Mouse (Mus musculus): ENCODE measurements around the gene Scn3b. TPM values are rescaled to one million over a fixed set of nuclear protein-coding genes. Genes with fewer than 3 reads are reported as not detected.

Gene Scn3b
- polyA plus RNA-seq, 1 experiment: 7.2 TPM

GRCm38 (mm10) chr9:40272822-40273221 lies 3.8 kb downstream of the Scn3b start:
- no peak overlapping the region for H3K4me3 ChIP-seq (ENCODE audit: low read depth, low read length)
- TF ChIP-seq EP300 (IDR thresholded peaks at IDR 0.05; ENCODE audit: insufficient read depth, low read depth, low read length) (no peak), POLR2A (IDR thresholded peaks at IDR 0.05; ENCODE audit: insufficient read depth, low read length) (no peak), CTCF (IDR thresholded peaks at IDR 0.05; ENCODE audit: low read depth, low read length) (no peak)
- no peaks in the 10 kb centered on the region for H3K9me3 ChIP-seq (replicated peaks; ENCODE audit: control insufficient read depth, insufficient read depth, low read length, poor library complexity, severe bottlenecking)
- no peaks in the 10 kb centered on the region for H3K4me1 ChIP-seq (ENCODE audit: control insufficient read depth, insufficient read depth, low read length)
- no peak overlapping the region for H3K27ac ChIP-seq (ENCODE audit: insufficient read depth, low read length)
- no peak overlapping the region for H3K9ac ChIP-seq (ENCODE audit: low read depth, poor library complexity, severe bottlenecking)
- no peaks in the 10 kb centered on the region for H3K36me3 ChIP-seq (ENCODE audit: control insufficient read depth, insufficient read depth, low read length, poor library complexity, severe bottlenecking)
- H3K27me3 ChIP-seq (ENCODE audit: control insufficient read depth, insufficient read depth, low read length, poor library complexity, severe bottlenecking): no peaks in the 10 kb centered on the region

GRCm38 (mm10) chr9:40275904-40276303 lies 6.9 kb downstream of the Scn3b start:
- Histone ChIP-seq H3K9ac (ENCODE audit: low read depth, poor library complexity, severe bottlenecking) (no peak overlapping the region), H3K27me3 (ENCODE audit: control insufficient read depth, insufficient read depth, low read length, poor library complexity, severe bottlenecking) (no peaks in the 10 kb centered on the region), H3K27ac (ENCODE audit: insufficient read depth, low read length) (no peak overlapping the region), H3K36me3 (ENCODE audit: control insufficient read depth, insufficient read depth, low read length, poor library complexity, severe bottlenecking) (no peaks in the 10 kb centered on the region), H3K9me3 (replicated peaks; ENCODE audit: control insufficient read depth, insufficient read depth, low read length, poor library complexity, severe bottlenecking) (no peaks in the 10 kb centered on the region), H3K4me1 (ENCODE audit: control insufficient read depth, insufficient read depth, low read length) (no peaks in the 10 kb centered on the region), H3K4me3 (ENCODE audit: low read depth, low read length) (no peak overlapping the region)
- TF ChIP-seq CTCF (IDR thresholded peaks at IDR 0.05; ENCODE audit: low read depth, low read length): no peak
- no peak for TF ChIP-seq EP300 (IDR thresholded peaks at IDR 0.05; ENCODE audit: insufficient read depth, low read depth, low read length)
- no peak for TF ChIP-seq POLR2A (IDR thresholded peaks at IDR 0.05; ENCODE audit: insufficient read depth, low read length)

- TF ChIP-seq CTCF (IDR thresholded peaks at IDR 0.05; ENCODE audit: low read depth, low read length) (no peak), POLR2A (IDR thresholded peaks at IDR 0.05; ENCODE audit: insufficient read depth, low read length) (no peak), EP300 (IDR thresholded peaks at IDR 0.05; ENCODE audit: insufficient read depth, low read depth, low read length) (no peak)
- no peak overlapping the region for H3K9ac ChIP-seq (ENCODE audit: low read depth, poor library complexity, severe bottlenecking)
- H3K27ac ChIP-seq (ENCODE audit: insufficient read depth, low read length): no peak overlapping the region
- H3K4me1 ChIP-seq (ENCODE audit: control insufficient read depth, insufficient read depth, low read length): no peaks in the 10 kb centered on the region
- H3K9me3 ChIP-seq (replicated peaks; ENCODE audit: control insufficient read depth, insufficient read depth, low read length, poor library complexity, severe bottlenecking): no peaks in the 10 kb centered on the region
- no peaks in the 10 kb centered on the region for H3K36me3 ChIP-seq (ENCODE audit: control insufficient read depth, insufficient read depth, low read length, poor library complexity, severe bottlenecking)
- no peak overlapping the region for H3K4me3 ChIP-seq (ENCODE audit: low read depth, low read length)
- H3K27me3 ChIP-seq (ENCODE audit: control insufficient read depth, insufficient read depth, low read length, poor library complexity, severe bottlenecking): no peaks in the 10 kb centered on the region
Measured at GRCm38 (mm10) chr9:40277671-40278070, 8.7 kb downstream of the Scn3b start.

- no peaks in the 10 kb centered on the region; the same call in 1 of the 2 replicates for H3K36me3 ChIP-seq (ENCODE audit: control insufficient read depth, insufficient read depth, low read length, poor library complexity, severe bottlenecking)
- H3K9me3 ChIP-seq (replicated peaks; ENCODE audit: control insufficient read depth, insufficient read depth, low read length, poor library complexity, severe bottlenecking): no peaks in the 10 kb centered on the region
- no peak for TF ChIP-seq POLR2A (IDR thresholded peaks at IDR 0.05; ENCODE audit: insufficient read depth, low read length)
- no peak for TF ChIP-seq EP300 (IDR thresholded peaks at IDR 0.05; ENCODE audit: insufficient read depth, low read depth, low read length)
- no peak for TF ChIP-seq CTCF (IDR thresholded peaks at IDR 0.05; ENCODE audit: low read depth, low read length)
- no peak overlapping the region for H3K9ac ChIP-seq (ENCODE audit: low read depth, poor library complexity, severe bottlenecking)
- no peak overlapping the region for H3K27ac ChIP-seq (ENCODE audit: insufficient read depth, low read length)
- H3K4me1 ChIP-seq (ENCODE audit: control insufficient read depth, insufficient read depth, low read length): no peaks in the 10 kb centered on the region
- H3K27me3 ChIP-seq (ENCODE audit: control insufficient read depth, insufficient read depth, low read length, poor library complexity, severe bottlenecking): no peaks in the 10 kb centered on the region
- H3K4me3 ChIP-seq (ENCODE audit: low read depth, low read length): no peak overlapping the region
Measured at GRCm38 (mm10) chr9:40279438-40279837, 10.4 kb downstream of the Scn3b start.

GRCm38 (mm10) chr9:40282968-40283367 lies 14.0 kb downstream of the Scn3b start:
- Histone ChIP-seq H3K36me3 (ENCODE audit: control insufficient read depth, insufficient read depth, low read length, poor library complexity, severe bottlenecking) (no peaks in the 10 kb centered on the region; the same call in 1 of the 2 replicates), H3K4me1 (ENCODE audit: control insufficient read depth, insufficient read depth, low read length) (no peaks in the 10 kb centered on the region), H3K9ac (ENCODE audit: low read depth, poor library complexity, severe bottlenecking) (no peak overlapping the region), H3K27ac (ENCODE audit: insufficient read depth, low read length) (no peak overlapping the region), H3K27me3 (ENCODE audit: control insufficient read depth, insufficient read depth, low read length, poor library complexity, severe bottlenecking) (no peaks in the 10 kb centered on the region), H3K9me3 (replicated peaks; ENCODE audit: control insufficient read depth, insufficient read depth, low read length, poor library complexity, severe bottlenecking) (no peaks in the 10 kb centered on the region), H3K4me3 (ENCODE audit: low read depth, low read length) (no peak overlapping the region)
- TF ChIP-seq EP300 (IDR thresholded peaks at IDR 0.05; ENCODE audit: insufficient read depth, low read depth, low read length) (no peak), POLR2A (IDR thresholded peaks at IDR 0.05; ENCODE audit: insufficient read depth, low read length) (no peak)

- Histone ChIP-seq H3K9ac (ENCODE audit: low read depth, poor library complexity, severe bottlenecking) (no peak overlapping the region), H3K27ac (ENCODE audit: insufficient read depth, low read length) (no peak overlapping the region), H3K4me1 (ENCODE audit: control insufficient read depth, insufficient read depth, low read length) (peaks cover 3% of the 10 kb centered on the region), H3K27me3 (ENCODE audit: control insufficient read depth, insufficient read depth, low read length, poor library complexity, severe bottlenecking) (no peaks in the 10 kb centered on the region), H3K36me3 (ENCODE audit: control insufficient read depth, insufficient read depth, low read length, poor library complexity, severe bottlenecking) (peaks cover 4% of the 10 kb centered on the region; the same call in 1 of the 2 replicates), H3K4me3 (ENCODE audit: low read depth, low read length) (no peak overlapping the region), H3K9me3 (replicated peaks; ENCODE audit: control insufficient read depth, insufficient read depth, low read length, poor library complexity, severe bottlenecking) (no peaks in the 10 kb centered on the region)
- TF ChIP-seq CTCF (IDR thresholded peaks at IDR 0.05; ENCODE audit: low read depth, low read length) (no peak), POLR2A (IDR thresholded peaks at IDR 0.05; ENCODE audit: insufficient read depth, low read length) (no peak), EP300 (IDR thresholded peaks at IDR 0.05; ENCODE audit: insufficient read depth, low read depth, low read length) (no peak)
Measured at GRCm38 (mm10) chr9:40292475-40292874, 23.5 kb downstream of the Scn3b start.
